In genomic region chr8:11192719-11193324, GRCm38 (mm10) we compare ENCODE assay signal across 25 mouse cellular contexts.
DNase-seq lines count a peak whose midpoint lies in the region; ATAC-seq and TF ChIP-seq lines count a peak whose summit lies in the region.
"Had no signal": no experiment of that assay in that cellular context is flagged by ENCODE, and none has a peak within 500 bp of the region (broad histone marks: within the 10 kb centered on the region; RNA-seq: fewer than 3 reads in every experiment).

No protein-coding gene starts in this region.

- no peak overlapping the region for H3K4me3 ChIP-seq in heart, embryonic 11.5 days (ENCODE audit: low read depth, low read length)
- no peak overlapping the region for H3K4me3 ChIP-seq in lung, embryonic 14.5 days (ENCODE audit: low read depth, low read length)
- H3K4me3 ChIP-seq in embryonic facial prominence, embryonic 12.5 days, result no peak overlapping the region
- H3K4me3 ChIP-seq: heart, embryonic 10.5 days; hindbrain, embryonic 13.5 days; midbrain, embryonic 12.5 days; myocyte; neural tube, embryonic 12.5 days had no signal

- H3K27ac ChIP-seq in heart, embryonic 11.5 days (ENCODE audit: low read depth, low read length), result 0 out of 2 replicates have a peak overlapping the region, but pooled peaks have one; percentile 29
- H3K27ac ChIP-seq in lung, embryonic 14.5 days (ENCODE audit: low read depth), result peak overlapping the region; percentile 55; the same call in 1 of the 2 replicates
- peak overlapping the region; percentile 63 for H3K27ac ChIP-seq in embryonic facial prominence, embryonic 12.5 days
- H3K27ac ChIP-seq: heart, embryonic 10.5 days; hindbrain, embryonic 13.5 days; liver, embryonic 14.5 days; midbrain, embryonic 12.5 days; neural tube, embryonic 12.5 days had no signal

- H3K36me3 ChIP-seq in heart, embryonic 11.5 days (ENCODE audit: control insufficient read depth, insufficient read depth, low read length), result no peaks in the 10 kb centered on the region
- peaks cover 7% of the 10 kb centered on the region for H3K36me3 ChIP-seq in lung, embryonic 14.5 days (ENCODE audit: insufficient read depth)
- 0 out of 2 replicates have a peak, but pooled peaks cover 4% of the 10 kb centered on the region for H3K36me3 ChIP-seq in embryonic facial prominence, embryonic 12.5 days
- H3K36me3 ChIP-seq: hindbrain, embryonic 13.5 days; midbrain, embryonic 12.5 days; neural tube, embryonic 12.5 days had no signal

- peaks cover 3% of the 10 kb centered on the region; the same call in 1 of the 2 replicates for H3K27me3 ChIP-seq in heart, embryonic 11.5 days (ENCODE audit: control insufficient read depth, insufficient read depth, low read length)
- H3K27me3 ChIP-seq in lung, embryonic 14.5 days (ENCODE audit: insufficient read depth, low read length), result peaks cover 8% of the 10 kb centered on the region
- peaks cover 8% of the 10 kb centered on the region for H3K27me3 ChIP-seq in embryonic facial prominence, embryonic 12.5 days

- H3K9ac ChIP-seq in heart, embryonic 11.5 days (ENCODE audit: low read depth, low read length), result no peak overlapping the region
- H3K9ac ChIP-seq in lung, embryonic 14.5 days, result no peak overlapping the region
- H3K9ac ChIP-seq in embryonic facial prominence, embryonic 12.5 days, result no peak overlapping the region
- H3K9ac ChIP-seq: hindbrain, embryonic 13.5 days; liver, embryonic 14.5 days; midbrain, embryonic 12.5 days; neural tube, embryonic 12.5 days had no signal

- peaks cover 7% of the 10 kb centered on the region; the same call in 1 of the 2 replicates for H3K4me1 ChIP-seq in heart, embryonic 11.5 days (ENCODE audit: control insufficient read depth, insufficient read depth, low read length)
- no peaks in the 10 kb centered on the region for H3K4me1 ChIP-seq in lung, embryonic 14.5 days (ENCODE audit: insufficient read depth)
- H3K4me1 ChIP-seq in embryonic facial prominence, embryonic 12.5 days, result peaks cover 14% of the 10 kb centered on the region

- no peak for TF ChIP-seq CTCF in lung, embryonic 14.5 days (IDR thresholded peaks at IDR 0.05; ENCODE audit: low read depth)

- DNase-seq in heart, adult 9 months (ENCODE audit: low spot score in 2 of 2), result no peak
- peak; percentile 69 for DNase-seq in lung, embryonic 14.5 days
- DNase-seq in lung, postnatal 25 days (ENCODE audit: low spot score), result no peak
- DNase-seq in NIH3T3 (ENCODE audit: low read depth), result peak; percentile 53
- no peak for DNase-seq in right cerebral cortex, adult 18-20 months
- DNase-seq: adrenal gland, adult 8-10 months; B cell, adult 2 months; cerebellum, adult 2 months; cerebellum, postnatal 14 days; gastrocnemius, postnatal 14 days; heart, postnatal 36 days; kidney, adult 8-10 months; kidney, postnatal 14 days; liver; lung, postnatal 36 days; right cerebral cortex, postnatal 4 days; thymus, postnatal 4 days had no signal

- WGBS in heart, embryonic 11.5 days (ENCODE audit: insufficient replicate concordance), result 53% methylated on average over 12 of the region's 12 CpGs
- 22% methylated on average over 12 of the region's 12 CpGs for WGBS in lung, embryonic 14.5 days
- WGBS in embryonic facial prominence, embryonic 12.5 days, result 35% methylated on average over 12 of the region's 12 CpGs

- no peak for ATAC-seq in heart, embryonic 11.5 days (replicated peaks; ENCODE audit: insufficient number of reproducible peaks, low FRiP score, low TSS enrichment)
- ATAC-seq in lung, embryonic 14.5 days (ENCODE audit: insufficient read depth), result peak; percentile 64
- ATAC-seq in embryonic facial prominence, embryonic 12.5 days (ENCODE audit: insufficient number of reproducible peaks, insufficient read depth, low FRiP score, low TSS enrichment), result peak; percentile 54; the same call in 1 of the 2 replicates

- no peak overlapping the region for H3K4me2 ChIP-seq in heart, embryonic 11.5 days
- H3K4me2 ChIP-seq in lung, embryonic 14.5 days, result no peak overlapping the region
- no peak overlapping the region for H3K4me2 ChIP-seq in embryonic facial prominence, embryonic 12.5 days (replicated peaks)
- H3K4me2 ChIP-seq: hindbrain, embryonic 13.5 days; midbrain, embryonic 12.5 days; neural tube, embryonic 12.5 days had no signal

- H3K9me3 ChIP-seq in heart, embryonic 11.5 days (replicated peaks; ENCODE audit: control insufficient read depth, low read length), result no peaks in the 10 kb centered on the region
- no peaks in the 10 kb centered on the region for H3K9me3 ChIP-seq in lung, embryonic 14.5 days (ENCODE audit: low read depth, low read length)
- H3K9me3 ChIP-seq in embryonic facial prominence, embryonic 12.5 days, result no peaks in the 10 kb centered on the region
- H3K9me3 ChIP-seq: heart, embryonic 10.5 days; hindbrain, embryonic 13.5 days; midbrain, embryonic 12.5 days; neural tube, embryonic 12.5 days had no signal

Comparison
In these comparisons a context has a peak if more than half of its experiments do, and no peak if none do; other contexts are left out.
1. DNase-seq: peak in lung, embryonic 14.5 days (single experiment) and NIH3T3 (single experiment); none in heart, adult 9 months (0 of 2), lung, postnatal 25 days (single experiment) and right cerebral cortex, adult 18-20 months (single experiment).
2. Peak in every context shown above with its lines, with median percentiles within 50 percentile points of each other: H3K27ac ChIP-seq.